Mouse (Mus musculus) cortical plate, adult 2 months (tissue): Measurements from ENCODE around the gene Ano7.

ENCODE experiments used
- CTCF ChIP-seq: fragments of 200-500 bp; IDR thresholded peaks from 2 replicates; pipeline ENCODE4 v1.5.1; 2011; ENCODE audit warnings: mild to moderate bottlenecking, control low read depth, low read length; ENCODE audit not compliant: insufficient read depth; ENCODE audit errors: extremely low read depth
- POLR2A ChIP-seq: fragments of 200-500 bp; IDR thresholded peaks from 2 replicates; pipeline ENCODE4 v1.6.1; 2011; ENCODE audit warnings: mild to moderate bottlenecking, low read length, control low read depth; ENCODE audit not compliant: insufficient read depth; ENCODE audit errors: extremely low read depth

- TF ChIP-seq POLR2A (no peak), CTCF (no peak)
Measured at GRCm38 (mm10) chr1:93377307-93377706, 3.6 kb downstream of the Ano7 start.
